Mouse (Mus musculus) cerebellum, postnatal 36 days (tissue): ENCODE results near the gene Auts2.
A peak's percentile ranks its signal among the peaks of the same experiment; 100 is the strongest.

Experiments
- DNase-seq, 2 experiments: peaks; one replicate each; pipeline ENCODE4 v3.0.0; 2021 to 2022; ENCODE audit warnings: mixed read lengths in 2 of 2

Auts2 gene

DNA sequence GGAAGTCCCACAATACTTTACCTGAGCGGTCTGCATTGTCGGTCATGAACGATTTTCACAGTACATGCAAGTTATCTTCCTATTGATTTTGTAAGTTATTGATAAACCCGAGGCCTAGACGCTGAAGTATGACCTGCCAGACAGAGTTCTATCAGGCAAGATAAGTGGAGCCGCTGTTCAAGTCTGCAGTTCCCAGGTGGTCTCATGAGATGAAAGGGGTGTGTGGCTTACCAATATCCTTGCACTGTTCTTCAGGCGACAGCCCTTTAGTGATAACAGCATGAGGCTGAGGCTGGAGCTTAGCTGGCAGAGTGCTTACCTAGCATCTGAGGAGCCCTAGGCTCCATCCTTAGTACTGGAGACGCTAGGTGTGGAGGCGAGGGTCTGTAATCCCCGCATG lies 949.9 kb downstream of the Auts2 start:
- DNase-seq = no peak

DNA sequence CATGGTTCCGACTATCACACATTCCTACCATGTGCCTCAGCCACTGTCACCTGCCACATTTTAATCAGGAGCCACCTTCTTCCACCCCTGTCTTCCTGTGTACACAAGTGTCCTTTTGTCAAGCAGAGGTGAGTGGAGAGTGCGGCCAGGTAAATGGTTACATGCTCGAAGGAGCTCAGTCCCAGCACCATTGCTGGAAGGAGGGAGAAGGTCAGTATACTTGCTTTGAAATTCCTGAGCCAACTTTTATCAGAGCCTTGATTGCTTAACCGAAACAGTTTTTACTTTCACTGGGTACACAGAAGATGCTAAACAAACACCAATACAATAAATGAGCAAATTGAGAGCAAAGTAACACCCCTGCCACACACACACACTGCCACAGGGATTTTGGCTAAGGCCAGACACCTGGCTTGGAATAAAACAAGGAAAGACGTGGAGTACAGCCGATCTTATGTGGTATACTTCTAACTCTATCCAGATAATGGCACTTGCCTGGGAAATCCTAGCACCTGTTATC lies 953.1 kb downstream of the Auts2 start:
- DNase-seq = no peak

DNA sequence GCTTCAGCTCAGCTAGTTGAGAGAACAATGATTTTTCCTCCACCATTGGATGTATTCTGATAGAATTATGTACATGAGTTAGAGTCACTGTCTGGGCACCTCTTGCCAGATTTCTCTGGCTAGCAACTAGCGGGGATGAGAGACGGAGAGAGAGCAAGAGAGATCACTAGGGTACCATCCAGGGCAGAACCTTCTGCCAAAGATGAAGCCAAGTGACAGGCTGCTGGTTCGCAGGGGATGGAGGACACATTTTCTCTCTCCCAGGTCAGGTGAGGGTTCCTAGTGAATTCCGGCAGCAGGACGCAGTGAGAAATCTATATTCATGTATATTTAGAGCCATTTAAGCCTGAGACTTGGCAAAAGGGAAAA lies 956.8 kb downstream of the Auts2 start:
- peak in 1 of 2 experiments; percentile 19 for DNase-seq

DNA sequence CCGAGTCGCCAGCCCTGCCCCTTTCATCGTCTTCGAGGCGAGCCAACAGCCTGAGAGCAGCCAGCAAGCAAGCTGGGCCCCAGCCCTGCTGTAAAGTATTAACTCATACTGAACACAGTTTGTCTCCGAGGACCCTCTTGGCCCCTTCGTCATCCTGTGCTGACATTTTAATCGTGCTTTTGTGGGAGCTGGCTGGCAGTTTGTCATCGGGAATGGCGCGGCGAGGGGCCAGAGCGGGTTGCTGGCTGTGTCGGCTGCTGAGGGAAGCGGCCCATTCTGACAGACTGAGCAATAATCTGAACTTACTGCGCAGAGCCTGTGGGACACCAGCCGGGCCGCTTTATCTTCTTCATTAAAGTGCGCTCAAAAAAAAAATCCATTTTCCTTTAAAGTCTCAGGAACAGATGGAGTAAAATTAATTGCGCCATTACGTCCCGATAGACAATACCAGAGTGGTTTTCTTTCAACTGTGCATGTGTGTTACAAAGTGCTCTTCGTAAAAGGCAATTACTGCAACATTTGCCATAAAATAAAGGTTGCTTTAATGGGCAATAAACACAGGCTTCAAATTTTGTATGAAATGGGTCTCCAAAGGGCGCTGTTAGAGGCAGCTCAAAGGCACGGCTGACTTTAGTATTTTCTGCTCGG lies 957.3 kb downstream of the Auts2 start:
- no peak for DNase-seq

DNA sequence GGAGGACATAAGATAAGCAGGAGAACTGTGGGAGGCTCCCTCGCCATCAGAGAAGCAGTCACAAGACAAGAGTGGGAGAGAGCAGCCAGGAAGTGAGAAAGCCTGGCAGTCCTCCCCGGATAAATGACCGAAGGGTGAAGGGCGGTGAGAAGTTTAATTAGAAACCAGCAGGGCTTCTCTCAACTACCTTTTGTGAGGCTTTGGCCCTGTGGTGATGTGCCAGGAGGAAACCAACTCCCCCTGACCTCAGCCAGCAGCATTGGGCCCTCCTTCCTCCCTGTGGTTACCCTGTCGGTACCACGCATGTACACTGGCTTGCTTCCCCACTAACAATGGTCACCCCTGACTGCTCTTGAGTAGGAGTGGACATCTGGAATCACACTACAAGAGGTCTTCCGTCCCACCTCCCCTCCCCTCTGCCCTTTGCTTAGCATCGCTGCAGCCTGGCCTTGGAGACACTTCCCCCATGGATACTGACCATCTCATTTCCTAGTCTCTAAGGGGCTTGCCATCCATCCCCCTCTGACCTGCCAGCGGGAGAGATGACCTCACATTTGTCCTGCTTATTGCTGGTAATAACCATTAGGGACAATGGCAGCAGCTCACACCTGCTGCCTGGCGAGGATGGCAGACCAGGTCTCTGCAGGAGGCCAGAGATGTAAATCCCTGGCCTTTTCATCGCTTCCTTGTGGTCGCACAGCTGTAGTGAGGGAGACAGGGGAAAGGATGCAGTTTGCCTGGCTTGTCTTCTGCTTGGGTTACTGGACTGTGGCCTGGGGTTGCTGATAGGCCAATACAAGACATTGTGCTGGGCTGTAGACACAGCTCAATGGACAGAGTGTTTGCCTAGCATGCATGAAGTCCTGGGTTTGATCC lies 958.6 kb downstream of the Auts2 start:
- DNase-seq = no peak

DNA sequence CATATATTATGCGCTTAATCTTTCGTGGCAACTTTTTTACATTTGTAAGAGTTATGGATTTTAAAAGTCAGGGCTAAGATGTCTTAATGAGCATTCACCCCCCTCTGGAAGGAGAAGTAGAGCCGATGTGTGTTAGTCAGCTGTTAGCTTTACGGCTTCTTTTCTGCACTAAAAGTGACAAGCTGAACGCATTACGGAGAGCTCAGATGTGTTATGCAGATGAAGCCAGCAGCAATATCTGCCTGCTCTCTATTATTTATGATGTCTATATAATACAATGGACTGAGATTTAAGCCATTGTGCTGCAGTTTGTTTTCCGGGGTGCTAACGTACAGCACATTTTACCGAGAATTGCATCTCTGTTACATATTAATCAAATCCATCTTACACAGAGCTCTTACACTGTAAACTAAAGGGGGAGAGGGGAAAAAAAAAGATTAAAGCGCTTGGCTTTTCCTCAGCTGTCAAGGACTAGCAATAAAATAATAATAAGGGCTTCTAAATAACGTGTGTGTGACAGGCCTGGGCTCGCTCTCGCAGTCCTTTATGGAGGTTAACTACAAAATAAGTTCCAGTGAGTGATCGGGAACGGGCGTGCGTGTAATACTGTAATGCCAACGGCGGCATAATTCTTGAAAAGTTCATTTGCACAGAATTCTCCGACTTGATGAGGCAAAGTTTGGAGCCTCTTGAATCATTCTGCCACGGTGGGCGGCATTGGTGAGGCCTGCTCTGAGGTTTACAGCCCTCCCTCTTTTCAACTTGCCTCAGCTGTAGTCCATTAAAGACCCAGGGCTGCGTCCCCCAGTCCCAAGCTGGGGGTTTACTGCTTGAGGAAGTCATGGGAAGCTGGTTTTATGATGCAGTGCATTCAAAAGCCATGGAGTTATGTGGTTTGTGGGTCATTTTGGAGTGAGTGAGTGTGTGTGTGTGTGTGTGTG lies 961.8 kb downstream of the Auts2 start:
- DNase-seq = no peak

DNA sequence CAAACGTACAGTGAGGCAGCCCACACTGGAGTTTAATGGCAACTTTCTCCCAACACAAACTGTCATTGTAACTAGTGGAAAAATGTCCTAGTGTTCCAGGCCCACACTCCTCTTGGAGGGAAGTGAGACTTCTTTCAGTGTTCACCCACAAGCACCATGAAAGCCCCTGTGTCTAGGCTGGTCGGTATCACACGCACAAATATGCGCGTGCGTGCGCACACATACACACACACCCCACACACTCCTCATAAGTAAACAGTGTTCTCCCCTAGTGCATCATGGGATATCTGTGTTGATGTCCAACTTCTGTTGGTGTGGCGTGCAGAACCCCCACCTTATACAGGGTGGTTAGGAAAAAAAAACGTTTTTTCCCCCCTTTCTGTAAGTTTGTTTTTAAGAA lies 964.4 kb downstream of the Auts2 start:
- DNase-seq = no peak

DNA sequence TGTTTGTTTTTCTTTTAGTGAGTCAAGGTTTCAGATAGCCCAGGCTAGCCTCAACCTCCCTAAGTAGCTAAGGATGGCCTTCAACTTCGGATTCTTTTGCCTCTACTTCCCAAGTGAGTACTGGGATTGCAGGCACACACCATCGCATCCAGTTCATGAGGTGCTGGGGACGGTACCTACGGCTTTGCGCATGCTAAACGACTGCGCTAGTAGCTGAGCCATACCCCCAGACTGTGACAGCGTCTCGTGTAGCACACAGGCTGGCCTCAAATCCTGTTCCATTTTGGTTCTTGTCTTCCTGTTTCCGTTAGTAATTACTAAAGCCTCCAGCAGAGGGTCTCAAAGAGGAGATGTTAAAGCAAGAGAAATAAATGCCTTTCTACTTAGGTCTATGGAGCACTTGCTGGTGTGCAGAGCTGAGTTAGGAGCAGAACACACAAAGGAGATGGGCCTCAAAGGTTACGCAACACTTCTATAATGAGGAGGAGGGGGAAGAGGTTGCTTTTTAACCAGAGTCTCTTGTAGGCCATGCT lies 967.3 kb downstream of the Auts2 start:
- no peak for DNase-seq

DNA sequence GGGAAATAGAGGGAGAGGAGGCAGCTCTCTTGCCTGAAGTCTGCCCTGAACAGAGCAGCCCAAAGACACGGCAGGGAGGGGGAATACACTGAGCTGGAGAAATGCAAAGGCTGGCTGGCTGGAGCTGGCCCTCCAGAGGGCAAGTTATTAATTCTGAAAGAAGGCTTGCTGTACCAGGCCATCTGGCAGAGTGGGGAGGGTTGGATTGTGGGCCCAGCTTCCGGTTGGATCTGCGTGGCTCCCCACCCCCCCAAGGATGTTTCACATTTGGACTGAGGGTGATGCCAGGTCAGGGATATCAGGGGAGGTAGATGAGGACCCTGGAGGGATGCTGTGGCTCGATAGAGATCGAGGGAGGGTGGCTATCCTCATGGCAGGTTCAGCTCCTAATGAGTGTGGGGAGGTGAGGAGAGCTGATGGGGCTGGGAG lies 968.0 kb downstream of the Auts2 start:
- no peak for DNase-seq

DNA sequence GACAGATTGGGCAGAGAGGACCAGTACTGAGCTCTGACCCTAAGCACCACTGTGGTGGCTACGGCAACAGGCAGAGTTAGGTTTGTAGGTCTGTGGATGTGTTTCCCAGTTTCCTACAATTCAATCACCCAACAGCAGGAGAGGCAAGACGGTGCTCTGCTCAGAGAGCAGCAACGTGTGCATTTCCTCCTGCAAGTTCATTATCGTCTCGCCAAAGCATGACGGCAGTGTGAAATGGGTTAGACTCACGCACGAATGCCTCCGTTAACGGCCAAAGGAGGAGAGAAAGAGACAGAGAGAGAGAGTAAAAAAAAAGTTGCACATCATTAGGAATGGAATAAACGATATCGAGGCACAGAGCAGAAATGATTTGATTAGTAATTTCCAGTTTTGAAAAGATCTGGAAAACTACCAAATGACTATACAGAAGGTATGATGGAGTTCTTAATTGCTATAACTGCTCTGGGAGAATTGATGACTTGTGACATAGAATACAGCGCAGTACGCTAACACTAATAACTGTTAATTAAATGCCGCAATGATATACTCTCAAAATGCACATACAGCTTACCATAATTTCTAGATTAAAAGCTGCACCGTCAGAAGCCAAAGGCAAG lies 968.6 kb downstream of the Auts2 start:
- no peak for DNase-seq

DNA sequence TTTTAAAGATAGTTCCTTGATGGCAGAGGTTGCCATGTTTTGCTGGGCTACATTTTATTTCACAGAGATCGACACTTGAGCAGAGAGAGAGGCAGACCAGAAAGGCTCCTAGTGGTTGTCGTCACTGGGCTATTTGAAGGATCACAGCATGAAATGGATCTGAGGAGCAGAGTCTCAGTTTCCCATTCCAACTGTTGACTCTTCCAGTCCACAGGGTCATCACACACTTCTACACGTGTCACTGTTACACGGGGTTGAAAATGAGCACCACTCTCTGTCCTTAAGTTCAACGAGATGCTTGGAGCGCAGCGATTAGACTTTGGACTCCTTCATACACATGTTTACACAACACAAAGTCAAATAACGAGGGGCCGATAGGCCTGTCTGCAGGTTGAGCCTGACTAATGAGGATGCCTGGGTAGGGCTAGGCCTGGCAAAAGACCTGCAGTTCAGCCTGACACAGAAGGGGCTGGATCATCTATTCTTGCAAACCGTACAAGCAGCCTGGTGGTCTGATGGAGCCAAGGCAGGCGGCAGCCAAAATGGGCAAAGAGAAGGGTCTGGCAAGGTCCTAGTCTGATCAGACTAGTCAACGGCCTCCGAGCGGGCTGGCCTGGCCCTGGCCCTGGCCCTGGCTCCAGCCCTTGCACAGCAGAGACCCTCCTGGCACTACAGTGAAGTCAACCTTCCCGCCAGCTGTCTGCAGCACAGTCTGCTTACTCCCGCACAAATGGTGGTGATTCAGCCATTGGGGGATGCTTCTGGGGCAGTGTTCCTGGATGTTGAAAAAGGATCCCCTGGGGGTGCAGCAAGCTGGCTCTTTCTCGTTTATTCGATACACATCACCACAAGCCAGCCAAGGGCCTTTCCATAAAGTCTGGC lies 969.6 kb downstream of the Auts2 start:
- no peak for DNase-seq

DNA sequence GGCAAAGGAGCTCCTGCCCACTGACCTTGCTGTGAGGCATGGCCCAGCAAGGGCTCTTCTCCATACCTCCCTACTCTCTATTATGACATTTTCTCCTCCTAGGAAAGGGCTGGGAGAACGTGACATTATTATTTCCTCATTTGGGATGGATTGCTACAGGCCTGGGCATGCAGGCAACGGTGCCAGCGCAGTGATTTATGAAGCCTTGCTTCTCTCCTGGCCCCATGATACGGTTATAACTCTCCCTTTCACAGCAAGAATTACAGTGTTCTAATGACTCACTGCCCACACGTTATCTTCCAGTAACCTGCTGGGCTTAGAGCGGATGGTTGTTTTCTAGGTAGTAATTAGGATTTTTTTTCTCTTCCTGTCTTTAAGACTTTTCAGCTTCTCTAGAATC lies 977.1 kb downstream of the Auts2 start:
- DNase-seq = no peak

DNA sequence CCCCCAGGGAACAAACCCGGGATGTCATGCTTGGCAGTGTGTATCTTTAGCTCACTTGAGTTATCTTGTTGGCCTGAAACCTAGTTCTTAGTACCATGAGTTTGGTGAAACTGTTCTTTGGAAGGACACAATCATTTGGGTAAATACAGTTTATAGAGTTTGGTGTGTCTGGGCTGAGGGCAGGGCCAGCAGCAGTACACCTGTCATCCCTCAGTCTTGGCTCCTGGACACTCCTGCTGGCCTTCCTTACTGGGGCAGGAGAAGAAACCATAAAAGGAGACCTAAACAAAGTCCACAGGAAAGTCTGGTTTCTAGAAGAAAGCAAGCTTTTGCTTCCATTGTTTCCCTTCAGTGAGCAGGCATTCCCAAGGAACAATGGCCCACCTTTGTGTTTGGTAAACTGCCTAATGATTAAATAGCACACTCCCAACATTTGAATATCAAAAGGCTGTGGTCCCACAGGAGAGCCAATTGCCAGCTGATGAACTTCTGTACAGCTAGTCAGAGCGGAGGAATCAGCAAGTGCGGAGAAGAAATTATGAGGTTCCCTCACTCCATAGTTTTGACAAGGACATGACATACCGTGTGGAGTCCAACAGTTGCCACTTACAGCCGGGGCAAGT lies 979.4 kb downstream of the Auts2 start:
- no peak for DNase-seq

DNA sequence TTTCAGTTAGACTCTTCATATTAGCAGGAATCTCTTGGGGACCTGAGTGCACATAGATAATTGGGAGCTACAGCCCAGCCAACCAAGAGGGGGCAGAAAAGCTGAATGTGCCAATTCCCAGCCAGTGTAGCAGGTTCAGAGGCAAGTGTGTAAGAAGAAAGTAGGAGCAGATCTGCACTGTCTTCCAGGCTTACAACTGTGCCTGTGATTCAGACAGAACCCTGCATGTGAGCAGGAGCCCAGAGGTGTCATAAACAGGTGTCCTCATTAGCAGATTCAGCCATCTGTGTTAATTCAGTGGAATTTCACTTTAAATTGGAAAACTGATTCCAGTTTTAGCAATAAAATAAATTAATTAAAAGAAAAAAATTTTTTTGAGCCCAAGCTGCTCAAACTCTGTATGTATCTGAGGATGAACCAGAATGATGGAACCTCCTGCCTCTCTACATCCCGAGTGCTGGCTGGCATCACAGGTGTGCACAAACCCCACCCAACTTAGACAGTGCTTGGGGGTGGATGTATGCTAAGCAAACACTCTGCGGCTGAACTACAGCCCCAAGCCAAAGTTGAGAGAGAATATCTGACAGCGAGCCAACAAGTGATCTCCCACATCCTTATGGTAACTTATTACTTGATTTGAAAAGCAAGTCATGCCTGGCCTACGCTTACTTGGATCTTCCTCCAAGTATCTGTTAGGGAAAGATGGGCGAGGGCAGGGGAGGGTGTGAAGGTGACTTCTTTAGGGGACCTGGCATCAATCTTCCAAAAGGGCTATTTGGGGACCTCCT lies 982.2 kb downstream of the Auts2 start:
- no peak for DNase-seq

DNA sequence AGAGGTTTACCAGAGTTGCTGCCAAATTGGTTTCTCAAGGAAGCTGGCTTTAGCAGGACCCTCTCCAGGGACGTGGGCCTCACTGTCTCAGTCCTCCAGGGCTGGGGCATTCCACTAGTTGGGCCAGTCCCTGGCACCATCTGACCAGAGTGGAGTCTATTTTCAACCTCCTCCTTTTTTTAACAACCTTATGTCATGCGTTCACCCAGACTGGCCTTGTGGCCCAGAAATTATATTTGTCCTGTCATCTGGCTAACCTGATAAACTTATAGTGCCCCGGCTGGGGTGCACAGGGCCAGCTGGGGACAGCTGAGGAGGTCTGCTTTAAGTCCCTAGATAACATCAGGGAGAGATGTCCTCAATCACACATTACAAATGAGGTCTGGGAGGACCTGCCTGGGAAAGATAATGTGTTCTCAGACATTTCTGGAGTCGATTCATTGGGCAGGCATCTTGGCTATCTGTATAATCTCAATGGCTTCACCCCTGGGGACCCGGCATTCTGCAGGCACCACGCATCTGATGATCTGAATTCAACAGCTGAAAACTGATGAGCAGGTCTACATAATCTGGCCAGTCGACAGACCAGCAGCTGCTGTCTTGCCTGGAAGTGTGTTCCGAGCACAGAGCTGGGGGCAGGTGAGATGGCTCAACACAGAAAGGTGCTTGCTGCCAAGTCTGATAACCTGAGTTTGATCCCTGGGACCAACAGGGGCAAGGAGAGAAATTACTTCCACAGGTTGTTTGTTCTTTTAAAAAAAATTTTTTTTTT lies 984.6 kb downstream of the Auts2 start:
- no peak for DNase-seq

DNA sequence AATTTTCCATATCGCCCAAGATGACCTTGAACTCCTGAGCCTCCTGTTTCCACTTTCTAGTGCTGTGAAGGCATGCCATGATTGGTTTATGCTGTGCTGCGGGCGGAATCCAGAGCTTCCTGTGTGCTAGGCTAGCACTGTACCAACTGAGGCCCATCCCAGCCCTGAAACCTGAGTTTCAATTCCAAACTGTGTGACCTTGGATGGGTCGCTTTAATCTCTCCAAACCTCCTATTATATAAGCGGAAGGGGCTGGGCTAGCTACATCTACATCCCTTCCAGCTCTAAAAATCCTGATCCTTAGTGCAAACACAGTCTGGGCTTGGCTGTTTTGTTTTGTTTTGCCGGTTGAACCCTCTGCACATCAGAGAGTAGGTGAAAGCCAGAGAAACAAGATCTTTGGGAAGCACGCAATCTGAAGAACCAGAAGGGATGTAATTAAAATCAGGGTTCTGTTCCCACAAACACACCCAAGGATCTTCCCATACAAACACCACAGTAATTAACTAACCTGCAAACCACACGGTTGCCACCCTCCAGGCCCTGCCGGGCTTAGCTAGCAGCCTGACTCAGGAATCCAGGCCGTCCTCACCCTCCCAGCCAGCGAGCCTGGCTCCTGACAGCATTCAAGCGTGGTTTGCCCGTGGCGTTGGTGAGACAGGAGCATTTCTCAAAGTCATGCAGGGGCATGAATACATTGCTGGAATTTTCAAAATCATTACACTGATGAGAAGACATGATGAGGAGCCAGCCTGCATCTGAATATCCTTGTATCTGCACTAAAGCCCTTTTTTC lies 985.4 kb downstream of the Auts2 start:
- peak in 1 of 2 experiments; percentile 14 for DNase-seq

DNA sequence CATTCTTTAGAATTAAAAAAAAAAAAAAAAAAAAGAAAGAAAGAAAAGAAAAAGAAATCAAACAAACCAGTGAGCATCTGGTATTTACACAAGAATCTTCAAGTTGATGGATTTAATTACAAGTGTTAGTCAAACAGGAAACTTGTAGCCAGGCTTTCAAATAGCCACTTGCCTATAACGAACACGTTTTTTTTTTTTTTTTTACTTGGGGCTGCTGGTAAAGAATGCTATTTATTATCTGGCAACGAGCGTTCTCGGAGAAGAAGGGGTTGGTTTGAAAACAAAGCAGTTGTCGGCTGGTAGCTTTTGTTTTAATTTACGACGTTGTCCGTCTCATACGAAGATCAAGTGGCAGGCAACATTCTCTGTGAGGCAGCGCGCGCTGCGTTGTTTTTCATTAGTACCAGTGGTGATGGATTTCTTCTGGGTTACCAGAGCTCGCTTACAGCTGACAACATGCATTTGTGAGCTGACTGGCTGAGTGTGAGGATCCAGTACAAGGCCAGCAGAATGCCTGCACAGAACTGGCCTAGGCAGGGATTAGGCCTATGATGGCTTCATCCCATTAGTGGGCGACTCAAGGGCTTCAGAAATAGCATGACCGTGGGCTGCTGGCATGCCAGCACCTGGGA lies 994.1 kb downstream of the Auts2 start:
- no peak for DNase-seq

DNA sequence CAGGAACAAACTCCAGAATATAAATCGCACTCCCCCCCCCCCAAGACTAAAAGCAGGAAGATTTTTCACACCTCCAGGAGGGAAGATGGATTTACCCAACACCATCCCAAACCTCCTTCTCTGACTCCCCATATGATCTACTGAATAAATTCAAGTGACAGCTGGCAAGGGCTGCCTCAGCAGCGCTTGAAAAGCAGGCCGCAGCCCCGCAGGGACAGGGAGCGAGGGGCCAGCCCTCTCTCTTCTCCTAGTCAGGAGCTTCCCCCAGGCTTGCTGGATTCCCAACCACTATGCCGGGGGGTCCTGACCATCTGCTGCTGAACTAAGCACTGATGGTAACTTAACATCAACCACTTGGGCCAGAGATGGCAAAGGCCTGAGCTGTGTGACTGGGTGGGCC lies 995.2 kb downstream of the Auts2 start:
- DNase-seq = no peak
